Mouse (Mus musculus): ENCODE data around the gene Zfp784. TPM values are rescaled to one million over a fixed set of nuclear protein-coding genes. Genes with fewer than 3 reads are reported as not detected.

Gene Zfp784
- total and polyA plus RNA-seq, 2 experiments from 2014 or later, result 4.5 to 6.0 TPM

DNA sequence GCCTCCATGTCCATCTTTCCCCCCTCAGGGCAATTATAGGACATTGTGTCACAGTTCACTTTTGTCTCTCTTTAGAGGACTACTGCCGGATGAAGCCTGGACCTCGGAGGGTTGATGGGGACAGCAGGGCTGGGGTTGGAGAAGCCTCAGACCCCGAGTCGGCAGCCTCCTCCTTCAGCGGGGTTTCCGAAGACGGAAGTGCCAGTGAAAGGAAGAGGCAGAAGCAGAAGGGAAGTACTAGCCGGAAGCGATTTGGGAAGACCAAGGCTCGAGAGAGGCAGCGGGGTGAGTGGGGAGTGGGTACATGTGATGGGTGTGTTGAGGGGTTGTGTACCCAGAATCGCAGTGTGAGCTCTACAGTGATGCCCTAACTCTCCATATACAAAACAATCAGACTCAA is 21.2 kb upstream of the Zfp784 start:
- Histone ChIP-seq H3K36me3 (ENCODE audit: insufficient read depth, low read length) (no peaks in the 10 kb centered on the region), H3K9ac (replicated peaks; ENCODE audit: low read length) (no peak overlapping the region), H3K27me3 (ENCODE audit: insufficient read depth, low read length) (0 out of 2 replicates have a peak, but pooled peaks cover 11% of the 10 kb centered on the region), H3K4me3 (ENCODE audit: low read length) (no peak overlapping the region), H3K27ac (peak overlapping the region; percentile 99), H3K4me1 (ENCODE audit: insufficient read depth, low read length) (peaks cover 34% of the 10 kb centered on the region), H3K4me2 (ENCODE audit: low read depth, low read length) (no peak overlapping the region), H3K9me3 (ENCODE audit: low read length) (no peaks in the 10 kb centered on the region)
- WGBS, result 91% methylated on average over 12 of the region's 12 CpGs
- no peak for TF ChIP-seq CTCF (IDR thresholded peaks at IDR 0.05; ENCODE audit: low read depth)
- ATAC-seq, result no peak
- DNase-seq (ENCODE audit: low spot score), result no peak

DNA sequence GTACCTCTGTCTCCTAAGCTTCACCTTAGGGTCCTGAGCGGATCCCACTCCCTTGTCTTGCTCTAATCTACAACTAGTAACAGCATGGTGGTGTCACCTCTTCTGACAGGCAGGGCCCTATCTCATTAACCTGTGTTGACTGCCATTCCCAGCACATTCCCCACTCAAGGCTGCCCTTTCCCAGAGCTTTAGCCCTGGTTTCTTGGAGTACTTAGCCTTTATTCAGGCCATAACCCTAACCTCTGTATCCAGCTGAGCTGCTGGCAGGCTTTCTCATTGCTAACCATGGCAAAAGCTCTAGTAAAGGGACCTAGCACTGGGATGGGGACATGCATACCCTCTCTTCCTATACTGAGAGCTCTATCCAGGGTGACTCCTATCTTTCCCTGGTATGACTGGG is 20.4 kb upstream of the Zfp784 start:
- ATAC-seq, result no peak
- H3K4me1 ChIP-seq (ENCODE audit: insufficient read depth, low read length), result peaks cover 29% of the 10 kb centered on the region
- no peak overlapping the region for H3K4me2 ChIP-seq (ENCODE audit: low read depth, low read length)
- no peak overlapping the region for H3K27ac ChIP-seq
- WGBS, result 96% methylated on average over 1 of the region's 1 CpGs
- TF ChIP-seq CTCF (IDR thresholded peaks at IDR 0.05; ENCODE audit: low read depth), result no peak
- no peaks in the 10 kb centered on the region for H3K9me3 ChIP-seq (ENCODE audit: low read length)
- H3K9ac ChIP-seq (replicated peaks; ENCODE audit: low read length), result no peak overlapping the region
- H3K4me3 ChIP-seq (ENCODE audit: low read length), result no peak overlapping the region
- H3K36me3 ChIP-seq (ENCODE audit: insufficient read depth, low read length), result no peaks in the 10 kb centered on the region
- no peak for DNase-seq (ENCODE audit: low spot score)
- H3K27me3 ChIP-seq (ENCODE audit: insufficient read depth, low read length), result 0 out of 2 replicates have a peak, but pooled peaks cover 11% of the 10 kb centered on the region

DNA sequence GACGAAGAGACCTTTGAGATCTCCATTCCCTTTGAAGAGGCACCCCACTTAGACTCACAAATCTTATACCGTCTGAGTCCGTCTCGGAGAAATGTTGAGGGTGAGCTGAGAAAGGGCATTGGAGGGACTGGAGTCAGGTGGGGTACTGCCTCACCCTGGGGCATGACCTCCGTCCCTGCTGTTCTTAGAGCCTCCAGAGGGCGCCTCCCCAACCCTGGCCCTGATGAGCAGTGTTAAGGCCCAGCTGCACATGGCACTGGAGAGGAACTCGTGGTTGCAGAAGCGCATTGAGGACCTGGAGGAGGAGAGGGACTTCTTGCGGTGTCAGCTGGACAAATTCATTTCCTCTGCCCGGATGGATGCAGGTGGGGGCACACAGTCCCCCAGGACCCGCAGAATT is 19.6 kb upstream of the Zfp784 start:
- H3K4me1 ChIP-seq (ENCODE audit: insufficient read depth, low read length), result peaks cover 32% of the 10 kb centered on the region
- H3K9me3 ChIP-seq (ENCODE audit: low read length), result no peaks in the 10 kb centered on the region
- no peak overlapping the region for H3K27ac ChIP-seq
- peak overlapping the region; percentile 71 for H3K4me2 ChIP-seq (ENCODE audit: low read depth, low read length)
- peak; percentile 33 for TF ChIP-seq CTCF (IDR thresholded peaks at IDR 0.05; ENCODE audit: low read depth)
- peak overlapping the region; percentile 49 for H3K4me3 ChIP-seq (ENCODE audit: low read length)
- peaks cover 11% of the 10 kb centered on the region; the same call in 1 of the 2 replicates for H3K27me3 ChIP-seq (ENCODE audit: insufficient read depth, low read length)
- no peaks in the 10 kb centered on the region for H3K36me3 ChIP-seq (ENCODE audit: insufficient read depth, low read length)
- ATAC-seq (no peak), DNase-seq (ENCODE audit: low spot score) (no peak)
- 25% methylated on average over 11 of the region's 11 CpGs for WGBS
- H3K9ac ChIP-seq (replicated peaks; ENCODE audit: low read length), result peak overlapping the region; percentile 56; the same call in 1 of the 2 replicates

DNA sequence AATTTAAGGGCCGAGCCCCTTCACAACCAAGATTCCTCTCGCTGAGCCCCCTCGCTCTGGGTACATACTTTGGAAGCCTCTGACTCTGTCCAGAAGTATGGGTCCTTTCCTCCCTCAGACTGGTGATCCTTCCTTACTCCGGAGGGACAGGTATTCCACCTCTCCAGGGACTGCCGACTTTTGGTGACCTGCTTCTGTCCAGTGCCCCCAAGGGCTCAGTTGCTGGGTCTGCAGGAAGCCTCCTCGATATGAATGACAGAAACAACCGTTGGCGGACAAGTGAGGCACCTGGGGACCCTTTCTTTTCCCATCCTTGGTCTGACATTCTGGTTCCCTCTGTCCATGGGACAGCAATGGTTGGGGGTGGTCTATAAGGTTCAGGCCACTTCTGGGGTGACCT is 19.1 kb upstream of the Zfp784 start:
- DNase-seq (ENCODE audit: low spot score), result no peak
- no peak for TF ChIP-seq CTCF (IDR thresholded peaks at IDR 0.05; ENCODE audit: low read depth)
- H3K9me3 ChIP-seq (ENCODE audit: low read length), result no peaks in the 10 kb centered on the region
- ATAC-seq, result no peak
- H3K4me2 ChIP-seq (ENCODE audit: low read depth, low read length), result peak overlapping the region; percentile 71
- peaks cover 11% of the 10 kb centered on the region; the same call in 1 of the 2 replicates for H3K27me3 ChIP-seq (ENCODE audit: insufficient read depth, low read length)
- 30% methylated on average over 8 of the region's 8 CpGs for WGBS
- H3K36me3 ChIP-seq (ENCODE audit: insufficient read depth, low read length), result no peaks in the 10 kb centered on the region
- H3K4me3 ChIP-seq (ENCODE audit: low read length), result peak overlapping the region; percentile 49
- peak overlapping the region; percentile 56 for H3K9ac ChIP-seq (replicated peaks; ENCODE audit: low read length)
- peak overlapping the region; percentile 73; the same call in 1 of the 2 replicates for H3K27ac ChIP-seq
- peaks cover 34% of the 10 kb centered on the region for H3K4me1 ChIP-seq (ENCODE audit: insufficient read depth, low read length)

DNA sequence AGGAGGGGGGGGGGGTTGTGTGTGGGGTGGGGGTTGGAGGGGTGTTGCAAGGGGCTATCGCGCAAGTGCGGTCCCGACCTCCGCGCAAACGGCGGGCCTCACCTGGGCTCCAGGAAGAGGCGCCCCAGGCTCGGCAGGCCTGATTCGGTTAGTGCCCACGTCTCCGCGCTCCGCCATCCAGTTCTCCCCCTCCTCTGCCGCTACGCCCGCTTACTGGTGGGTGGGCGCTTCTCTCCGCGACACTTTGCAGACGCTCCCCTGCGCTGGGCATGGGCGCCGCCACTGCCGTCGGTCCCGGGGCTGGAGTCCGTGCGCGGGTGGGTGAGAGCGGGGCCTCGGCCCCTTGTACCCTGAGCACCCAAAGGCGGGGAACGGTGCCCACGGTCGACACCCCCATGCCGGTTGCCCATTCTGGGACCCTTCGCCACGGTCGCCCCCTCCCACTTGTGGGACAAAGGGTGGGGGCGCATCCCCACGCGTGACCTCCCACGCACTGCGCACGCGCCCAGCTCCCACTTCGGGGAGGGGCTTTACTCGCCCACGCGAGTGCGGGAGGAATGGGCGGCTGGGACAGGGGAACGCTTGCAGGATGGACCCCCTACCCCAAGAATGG is 18.5 kb upstream of the Zfp784 start:
- H3K36me3 ChIP-seq (ENCODE audit: insufficient read depth, low read length), result no peaks in the 10 kb centered on the region
- H3K27me3 ChIP-seq (ENCODE audit: insufficient read depth, low read length), result peaks cover 11% of the 10 kb centered on the region; the same call in 1 of the 2 replicates
- peak overlapping the region; percentile 56 for H3K9ac ChIP-seq (replicated peaks; ENCODE audit: low read length)
- 2% methylated on average over 55 of the region's 55 CpGs for WGBS
- ATAC-seq (peak; percentile 16), DNase-seq (ENCODE audit: low spot score) (peak; percentile 80)
- peak overlapping the region; percentile 49 for H3K4me3 ChIP-seq (ENCODE audit: low read length)
- peak overlapping the region; percentile 71 for H3K4me2 ChIP-seq (ENCODE audit: low read depth, low read length)
- peaks cover 34% of the 10 kb centered on the region for H3K4me1 ChIP-seq (ENCODE audit: insufficient read depth, low read length)
- peak overlapping the region; percentile 73 for H3K27ac ChIP-seq
- H3K9me3 ChIP-seq (ENCODE audit: low read length), result no peaks in the 10 kb centered on the region
- no peak for TF ChIP-seq CTCF (IDR thresholded peaks at IDR 0.05; ENCODE audit: low read depth)

DNA sequence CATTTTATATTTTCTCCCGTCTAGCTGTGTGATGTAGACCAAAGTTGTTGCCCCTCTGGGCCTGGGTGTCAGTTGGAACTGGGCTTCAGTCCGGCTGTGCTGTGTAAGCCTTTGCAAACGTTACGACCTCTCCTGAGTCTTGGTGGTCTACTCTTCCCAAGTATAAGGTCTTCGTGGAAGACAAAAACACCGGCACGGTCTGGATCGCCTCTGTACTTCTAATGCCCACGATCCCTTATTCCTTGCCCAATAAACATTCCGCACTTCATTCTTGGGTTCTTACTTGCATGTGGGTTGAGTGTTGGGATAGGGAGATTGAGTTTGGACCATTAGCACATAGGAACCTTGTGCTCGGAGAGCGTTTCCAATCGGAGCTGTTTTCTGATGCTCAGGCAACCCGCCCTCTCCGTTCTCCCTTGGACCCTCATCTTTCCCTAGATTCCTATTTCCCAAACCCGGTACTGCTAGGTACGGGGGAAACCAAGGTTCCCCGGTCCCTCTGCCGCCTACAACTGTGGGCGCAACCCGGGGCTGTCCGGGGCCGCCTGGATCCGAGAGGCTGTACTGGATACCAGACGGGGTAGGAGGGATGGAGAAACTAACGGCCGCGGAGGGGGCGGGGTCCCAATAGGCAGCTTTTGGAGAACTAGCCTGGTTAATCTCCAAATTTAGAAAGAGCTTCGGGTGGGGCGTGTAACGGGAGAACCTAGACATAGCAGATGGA is 15.4 kb upstream of the Zfp784 start:
- H3K4me2 ChIP-seq (ENCODE audit: low read depth, low read length), result peak overlapping the region; percentile 90
- H3K4me3 ChIP-seq (ENCODE audit: low read length), result peak overlapping the region; percentile 80
- H3K4me1 ChIP-seq (ENCODE audit: insufficient read depth, low read length), result peaks cover 38% of the 10 kb centered on the region
- ATAC-seq (no peak), DNase-seq (ENCODE audit: low spot score) (peak; percentile 60)
- H3K9ac ChIP-seq (replicated peaks; ENCODE audit: low read length), result peak overlapping the region; percentile 88
- H3K27me3 ChIP-seq (ENCODE audit: insufficient read depth, low read length), result peaks cover 11% of the 10 kb centered on the region; the same call in 1 of the 2 replicates
- 10% methylated on average over 32 of the region's 32 CpGs for WGBS
- H3K36me3 ChIP-seq (ENCODE audit: insufficient read depth, low read length), result no peaks in the 10 kb centered on the region
- H3K27ac ChIP-seq, result peak overlapping the region; percentile 49
- H3K9me3 ChIP-seq (ENCODE audit: low read length), result no peaks in the 10 kb centered on the region
- TF ChIP-seq CTCF (IDR thresholded peaks at IDR 0.05; ENCODE audit: low read depth), result no peak
